Mouse (Mus musculus): ENCODE data around the gene AI481877.
"Not testable (repeated sequence)": the region's sequence is repeated elsewhere in the genome, so short reads cannot be mapped to it uniquely, and the experiment has no call there.

AI481877 gene

DNA sequence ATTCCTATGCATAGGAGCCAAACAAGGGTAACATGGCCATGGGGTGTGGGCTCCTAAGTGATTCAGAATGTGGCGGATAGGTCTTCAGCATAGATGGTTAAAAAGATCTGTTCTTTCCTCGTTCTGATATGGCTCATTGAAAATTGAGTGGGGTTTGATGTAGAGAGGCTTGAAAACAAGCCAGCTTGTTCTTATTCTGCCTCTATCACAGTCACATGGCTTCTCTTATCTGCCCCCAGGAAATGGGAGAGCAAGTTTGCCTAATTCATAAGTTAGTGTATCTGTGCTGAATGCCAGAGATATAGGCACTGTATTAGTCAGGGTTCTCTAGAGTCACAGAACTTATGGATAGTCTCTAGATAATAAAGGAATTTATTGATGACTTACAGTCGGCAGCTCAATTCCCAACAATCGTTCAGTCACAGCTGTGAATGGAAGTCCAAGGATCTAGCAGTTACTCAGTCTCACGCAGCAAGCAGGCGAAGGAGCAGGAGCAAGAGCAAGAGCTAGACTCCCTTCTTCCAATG is at the start of gene AI481877:
Gene AI481877, minus strand, starts transcription at position 477 of the 527 bp plus-strand sequence.
- not testable (repeated sequence) for DNase-seq (ENCODE audit: low read depth)

- DNase-seq (ENCODE audit: low read depth), result no peak
Measured at GRCm38 (mm10) chr4:59188474-59188801, 49.7 kb upstream of the AI481877 start.

- peak; percentile 83 for DNase-seq (ENCODE audit: low read depth)
Measured at GRCm38 (mm10) chr4:59187289-59187688, 48.5 kb upstream of the AI481877 start.

- no peak for DNase-seq (ENCODE audit: low read depth)
Measured at GRCm38 (mm10) chr4:59185671-59186070, 46.9 kb upstream of the AI481877 start.

- DNase-seq (ENCODE audit: low read depth), result peak; percentile 50
Measured at GRCm38 (mm10) chr4:59181320-59182271, 42.8 kb upstream of the AI481877 start.

DNA sequence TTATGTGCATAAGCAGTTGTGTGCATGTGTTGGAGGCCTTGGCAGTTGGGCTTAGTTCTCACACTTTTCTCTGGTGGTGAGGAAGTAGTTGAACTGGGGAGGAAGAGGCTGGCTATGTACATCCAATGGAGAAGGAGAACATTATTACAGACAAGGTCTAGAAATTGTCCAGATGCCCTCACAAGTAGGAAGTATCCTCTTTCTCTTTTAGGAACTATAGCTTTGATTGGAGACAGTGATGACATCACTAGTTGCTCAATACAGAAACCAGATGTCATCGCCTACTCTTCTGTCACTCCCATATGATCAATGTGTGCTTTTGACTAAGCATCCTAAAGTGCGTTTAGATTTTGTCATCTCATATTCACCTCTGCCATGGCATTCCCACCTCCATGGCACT is 38.8 kb upstream of the AI481877 start:
- peak; percentile 50 for DNase-seq (ENCODE audit: low read depth)

- no peak for DNase-seq (ENCODE audit: low read depth)
Measured at GRCm38 (mm10) chr4:59175929-59176328, 37.1 kb upstream of the AI481877 start.

- DNase-seq (ENCODE audit: low read depth), result no peak
Measured at GRCm38 (mm10) chr4:59175003-59175402, 36.2 kb upstream of the AI481877 start.

GRCm38 (mm10) chr4:59173181-59173922 is 34.6 kb upstream of the AI481877 start:
- no peak for DNase-seq (ENCODE audit: low read depth)

GRCm38 (mm10) chr4:59172616-59173015 is 33.8 kb upstream of the AI481877 start:
- DNase-seq (ENCODE audit: low read depth), result no peak

DNA sequence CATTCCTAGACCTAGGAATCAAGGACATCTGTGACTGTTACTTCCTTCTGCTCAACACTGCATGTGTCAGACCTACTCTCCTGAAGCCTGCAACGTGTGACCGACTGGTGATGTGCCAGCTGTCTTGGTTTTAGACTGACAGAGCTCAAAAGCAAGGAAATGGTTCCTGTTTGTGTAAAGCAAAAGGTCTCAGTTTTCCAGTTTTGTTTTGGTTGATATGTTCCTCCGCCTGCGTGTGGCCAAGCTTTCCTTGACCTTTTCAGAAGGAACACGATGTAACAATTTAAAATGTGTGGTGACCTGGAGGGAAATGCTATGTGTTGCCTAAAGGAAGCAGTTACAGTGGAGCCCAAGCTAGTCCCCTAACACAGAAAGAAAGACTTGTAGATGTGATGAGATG is 31.2 kb upstream of the AI481877 start:
- no peak for DNase-seq (ENCODE audit: low read depth)

DNA sequence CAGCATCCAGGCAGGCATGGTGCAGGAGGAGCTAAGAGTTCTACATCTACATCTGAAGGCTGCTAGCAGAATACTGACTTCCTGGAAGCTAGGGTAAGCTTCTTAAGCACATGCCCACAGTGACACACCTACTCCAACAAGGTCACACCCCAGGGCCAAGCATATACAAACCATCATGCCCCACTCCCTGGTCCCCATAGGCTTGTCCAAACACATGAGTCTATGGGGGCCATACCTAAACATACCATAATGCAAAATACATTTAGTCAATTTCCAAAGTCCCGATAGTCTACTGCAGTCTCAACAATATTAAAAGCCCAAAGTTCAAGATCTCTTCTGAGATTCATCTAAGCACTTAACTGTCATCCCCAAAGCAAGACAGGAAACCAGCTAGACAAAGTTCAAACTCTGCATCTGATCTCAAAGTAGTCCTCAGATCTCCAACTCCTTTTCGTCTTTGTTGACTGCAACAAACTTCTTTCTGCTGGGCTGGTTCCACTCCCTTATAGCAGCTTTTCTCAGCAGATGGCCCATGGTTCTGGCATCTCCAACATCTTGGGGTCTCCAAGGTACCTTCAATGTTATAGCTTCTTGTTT is 28.6 kb upstream of the AI481877 start:
- no peak for DNase-seq (ENCODE audit: low read depth)

GRCm38 (mm10) chr4:59164034-59164433 is 25.3 kb upstream of the AI481877 start:
- no peak for DNase-seq (ENCODE audit: low read depth)

- DNase-seq (ENCODE audit: low read depth), result no peak
Measured at GRCm38 (mm10) chr4:59160959-59161670, 22.3 kb upstream of the AI481877 start.

GRCm38 (mm10) chr4:59160289-59160688 is 21.5 kb upstream of the AI481877 start:
- no peak for DNase-seq (ENCODE audit: low read depth)

- DNase-seq (ENCODE audit: low read depth), result no peak
Measured at GRCm38 (mm10) chr4:59157654-59158053, 18.9 kb upstream of the AI481877 start.

DNA sequence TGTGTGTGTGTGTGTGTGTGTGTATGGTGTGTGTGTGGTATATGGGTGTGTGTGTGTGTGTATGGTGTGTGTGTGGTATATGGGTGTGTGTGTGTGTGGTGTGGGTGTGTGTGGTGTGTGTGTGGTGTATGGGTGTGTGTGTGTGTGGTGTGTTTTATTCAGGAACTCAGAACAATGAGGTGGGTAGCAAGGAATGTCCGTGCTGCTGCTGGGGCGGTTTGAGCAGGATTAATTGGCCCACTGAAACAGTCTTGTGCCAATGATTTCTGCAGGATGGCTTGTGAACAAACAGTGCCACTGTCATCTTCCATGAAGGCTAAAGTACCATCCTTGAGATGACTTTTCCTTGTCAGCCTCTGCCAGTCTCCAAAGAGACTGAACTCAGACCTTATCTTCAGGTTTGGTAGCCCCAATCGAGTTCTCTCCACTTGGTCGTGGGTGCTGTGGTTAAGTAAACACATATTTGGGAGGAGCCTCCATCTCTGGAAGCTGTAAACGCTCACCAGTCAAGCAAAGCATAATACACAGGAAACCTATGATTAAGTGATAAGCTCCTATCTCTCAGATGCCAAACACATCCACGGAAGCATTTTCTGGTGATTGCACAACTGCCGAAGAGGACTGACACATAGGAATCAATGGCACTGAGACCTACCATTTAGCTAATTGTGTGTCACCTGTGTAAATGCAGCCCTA is 18.3 kb upstream of the AI481877 start:
- DNase-seq (ENCODE audit: low read depth), result peak; percentile 97

DNA sequence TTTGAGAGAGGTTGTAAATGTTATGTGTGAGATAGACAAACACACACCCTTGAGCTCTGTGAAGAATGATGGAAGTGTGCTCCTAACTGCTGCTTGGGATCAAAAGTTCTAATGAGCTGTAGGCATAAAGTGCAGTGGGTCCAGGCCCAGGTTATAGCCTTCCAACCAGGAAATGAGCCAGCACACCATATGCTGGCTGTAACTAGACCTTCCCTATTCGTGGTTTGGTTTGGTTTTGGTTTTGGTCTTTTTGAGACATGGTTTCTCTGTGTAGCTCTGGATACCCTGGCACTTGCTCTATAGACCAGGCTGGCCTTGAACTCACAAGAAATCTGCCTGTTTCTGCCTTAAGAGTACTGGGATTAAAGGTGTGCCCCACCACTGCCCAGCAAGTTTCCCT is 13.2 kb upstream of the AI481877 start:
- peak; percentile 63 for DNase-seq (ENCODE audit: low read depth)

DNA sequence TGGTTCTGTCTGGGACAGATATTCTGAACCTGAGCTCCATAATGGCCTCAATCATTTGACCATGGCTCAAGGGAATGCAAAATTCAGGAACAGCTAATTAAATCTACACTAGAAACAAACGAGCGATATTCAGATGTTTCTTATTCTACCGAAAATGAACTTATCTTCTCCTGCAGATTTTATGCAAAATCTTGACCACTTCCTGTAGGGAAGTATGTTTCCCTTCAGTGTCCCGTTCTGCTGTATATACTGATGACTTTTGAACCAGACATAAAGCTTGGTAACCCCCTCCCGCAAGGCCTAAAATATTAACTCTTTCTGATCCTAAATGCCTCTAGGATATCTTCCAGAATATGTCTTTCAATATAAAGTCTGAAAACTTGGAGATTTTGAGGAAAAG is 12.1 kb upstream of the AI481877 start:
- DNase-seq (ENCODE audit: low read depth), result peak; percentile 90

DNA sequence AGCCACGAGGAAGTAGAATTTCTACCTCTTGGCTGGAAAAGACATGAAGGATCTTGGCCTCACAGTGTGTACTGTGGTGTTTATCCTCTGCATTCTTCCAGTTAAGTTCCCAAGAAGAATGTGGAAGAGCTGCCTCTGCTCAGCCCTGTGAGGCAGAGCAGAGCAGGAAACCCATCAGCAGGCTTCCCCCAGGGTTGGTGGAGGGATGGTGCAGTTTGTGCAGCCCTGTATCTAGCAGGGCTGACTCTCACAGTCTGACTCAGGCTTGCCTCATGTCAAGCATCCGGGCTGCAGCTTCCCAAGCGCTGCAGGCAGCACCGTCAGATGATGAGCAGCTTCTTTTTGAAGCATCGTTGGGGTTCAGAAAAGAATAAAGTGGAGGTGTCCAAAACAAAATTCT is 10.3 kb upstream of the AI481877 start:
- DNase-seq (ENCODE audit: low read depth), result peak; percentile 62

DNA sequence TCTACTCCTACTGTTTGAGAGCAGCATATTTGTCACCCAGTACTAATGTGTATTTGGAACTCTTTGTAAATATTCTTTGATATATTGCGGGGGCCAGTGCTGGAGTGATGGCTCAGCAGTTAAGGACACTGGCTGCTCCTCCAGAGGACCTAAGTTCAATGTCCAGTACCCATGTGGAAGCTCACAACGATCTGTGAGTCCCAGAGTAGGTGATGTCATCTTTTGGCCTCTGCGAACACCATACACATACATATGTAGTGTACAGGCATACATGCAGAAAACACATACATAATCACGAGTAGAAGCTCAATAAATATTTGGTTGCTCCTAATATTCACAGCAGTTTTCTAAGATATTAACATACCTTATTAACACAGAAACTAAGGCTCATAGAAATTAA is 9.8 kb downstream of the AI481877 start:
- DNase-seq (ENCODE audit: low read depth), result no peak

Measured in 416B (cell line).